Mouse (Mus musculus): ENCODE measurements around the gene Dao. TPM values are rescaled to one million over a fixed set of nuclear protein-coding genes. Genes with fewer than 3 reads are reported as not detected.
A peak's percentile ranks its signal among the peaks of the same experiment; 100 is the strongest.

Dao gene
- polyA plus RNA-seq, 1 experiment from 2014 or later: not detected

DNA sequence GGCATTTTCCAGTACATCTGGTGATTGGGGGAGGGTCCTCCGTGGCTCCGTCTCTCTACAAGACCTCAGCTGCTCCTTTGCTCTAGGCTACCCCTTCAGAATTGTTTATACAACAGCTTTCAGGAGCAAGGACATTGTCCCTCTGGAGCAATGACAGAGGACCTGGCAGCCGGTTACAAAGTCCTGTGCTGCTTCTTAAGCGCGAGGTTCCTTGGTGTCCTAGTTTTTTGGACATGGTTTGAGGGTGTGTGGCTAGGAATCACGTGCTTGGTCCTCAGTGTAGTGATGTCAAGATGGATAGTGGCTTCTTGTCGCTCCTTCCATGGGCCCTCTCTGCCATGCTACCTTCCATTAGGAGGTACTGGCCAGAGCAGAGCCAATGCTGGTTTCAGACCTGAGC, 30.9 kb downstream of the Dao start:
- Histone ChIP-seq H3K4me2 (no peak overlapping the region), H3K4me3 (no peak overlapping the region), H3K4me1 (0 out of 2 replicates have a peak, but pooled peaks cover 4% of the 10 kb centered on the region), H3K27me3 (no peaks in the 10 kb centered on the region), H3K27ac (no peak overlapping the region), H3K9ac (no peak overlapping the region), H3K9me3 (replicated peaks) (no peaks in the 10 kb centered on the region), H3K36me3 (ENCODE audit: poor library complexity, severe bottlenecking) (peaks cover 42% of the 10 kb centered on the region)
- 89% methylated on average over 7 of the region's 7 CpGs for WGBS
- ATAC-seq: no peak

- ATAC-seq: no peak
- peaks cover 38% of the 10 kb centered on the region for H3K36me3 ChIP-seq (ENCODE audit: poor library complexity, severe bottlenecking)
- no peak overlapping the region for H3K9ac ChIP-seq
- WGBS: 48% methylated on average over 10 of the region's 10 CpGs
- H3K9me3 ChIP-seq (replicated peaks): no peaks in the 10 kb centered on the region
- H3K4me1 ChIP-seq: 0 out of 2 replicates have a peak, but pooled peaks cover under 1% of the 10 kb centered on the region
- H3K27me3 ChIP-seq: no peaks in the 10 kb centered on the region
- H3K4me2 ChIP-seq: no peak overlapping the region
- H3K4me3 ChIP-seq: no peak overlapping the region
- no peak overlapping the region for H3K27ac ChIP-seq
Measured at GRCm38 (mm10) chr5:114035111-114035510, 31.6 kb downstream of the Dao start.

DNA sequence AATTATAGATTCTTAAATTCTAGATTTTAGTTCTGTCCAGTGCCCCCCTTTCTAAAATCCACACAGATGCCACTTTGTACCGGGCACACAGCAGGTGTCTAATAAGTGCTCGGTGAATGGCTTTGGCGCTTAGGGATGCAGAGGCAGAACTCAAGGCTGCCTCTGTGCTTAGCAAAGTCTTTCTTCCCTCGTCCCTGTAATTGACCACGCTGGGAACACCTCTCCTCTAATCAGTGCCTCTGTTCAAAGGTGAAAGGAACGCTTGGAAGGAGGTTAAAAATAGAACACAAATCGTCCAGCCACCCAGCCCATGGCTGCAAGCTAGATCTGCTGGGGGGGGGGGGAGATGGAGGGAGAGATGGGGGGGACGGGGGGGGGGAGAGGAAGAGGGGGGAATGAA, 37.0 kb downstream of the Dao start:
- Histone ChIP-seq H3K4me2 (no peak overlapping the region), H3K4me1 (peaks cover 11% of the 10 kb centered on the region; the same call in 1 of the 2 replicates), H3K9me3 (replicated peaks) (no peaks in the 10 kb centered on the region), H3K4me3 (no peak overlapping the region), H3K27ac (0 out of 2 replicates have a peak overlapping the region, but pooled peaks have one; percentile 14), H3K9ac (no peak overlapping the region), H3K27me3 (no peaks in the 10 kb centered on the region), H3K36me3 (ENCODE audit: poor library complexity, severe bottlenecking) (peaks cover 48% of the 10 kb centered on the region)
- 3% methylated on average over 6 of the region's 8 CpGs for WGBS
- no peak for ATAC-seq

DNA sequence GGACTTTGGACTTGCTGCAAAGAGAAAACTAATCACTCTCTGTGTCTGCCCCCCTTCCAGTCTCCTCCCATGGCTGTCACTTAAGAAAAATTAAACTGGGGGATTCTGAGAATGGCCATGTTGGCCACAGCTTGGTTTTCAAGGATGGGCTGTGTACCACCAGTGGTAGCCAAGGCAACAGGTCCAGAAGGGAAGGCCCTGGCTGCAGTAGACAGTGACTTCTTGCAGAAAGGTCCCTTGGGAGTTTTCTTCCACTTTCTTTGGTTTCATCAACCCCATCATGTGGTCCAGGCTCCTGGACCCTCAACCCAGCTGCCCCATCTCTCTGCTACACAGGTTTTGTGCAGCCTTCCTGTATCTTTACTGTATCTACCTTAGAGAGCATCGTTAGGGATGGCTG, 37.4 kb downstream of the Dao start:
- H3K27ac ChIP-seq: peak overlapping the region; percentile 14; the same call in 1 of the 2 replicates
- H3K9me3 ChIP-seq (replicated peaks): no peaks in the 10 kb centered on the region
- ATAC-seq: no peak
- H3K4me3 ChIP-seq: no peak overlapping the region
- 53% methylated on average over 1 of the region's 1 CpGs for WGBS
- peaks cover 48% of the 10 kb centered on the region for H3K36me3 ChIP-seq (ENCODE audit: poor library complexity, severe bottlenecking)
- no peak overlapping the region for H3K9ac ChIP-seq
- H3K27me3 ChIP-seq: no peaks in the 10 kb centered on the region
- H3K4me1 ChIP-seq: peaks cover 11% of the 10 kb centered on the region; the same call in 1 of the 2 replicates
- H3K4me2 ChIP-seq: no peak overlapping the region

DNA sequence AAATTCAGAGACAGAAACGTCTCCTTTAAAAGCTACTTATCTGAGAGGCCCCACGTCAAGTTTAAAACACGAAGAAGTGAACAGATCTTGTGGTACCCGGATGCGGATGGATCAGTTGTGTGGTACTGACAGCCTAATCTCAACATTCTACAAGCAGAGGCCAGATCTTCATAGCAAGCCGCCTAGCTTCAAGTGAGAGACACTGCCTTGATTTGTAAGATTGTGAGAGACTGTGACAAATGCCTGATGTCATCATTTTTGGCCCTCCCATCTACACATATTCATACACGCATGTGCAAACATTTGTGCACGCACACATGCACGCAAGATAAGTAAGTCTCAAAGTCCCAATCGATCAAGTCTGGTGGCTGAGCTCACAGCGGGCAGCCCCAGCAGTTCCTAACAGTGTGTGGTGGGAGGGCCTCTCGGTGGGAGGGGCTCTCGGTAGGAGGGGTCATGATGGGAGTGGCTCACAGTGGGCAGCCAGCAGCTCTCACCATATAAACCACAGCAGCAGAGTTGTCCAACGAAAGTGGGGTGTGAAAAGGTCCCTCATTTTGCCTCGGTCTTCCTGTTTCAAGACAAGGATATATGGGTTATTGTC, 37.9 kb downstream of the Dao start:
- no peak overlapping the region for H3K4me2 ChIP-seq
- peaks cover 11% of the 10 kb centered on the region; the same call in 1 of the 2 replicates for H3K4me1 ChIP-seq
- H3K9ac ChIP-seq: no peak overlapping the region
- no peak overlapping the region for H3K4me3 ChIP-seq
- H3K27ac ChIP-seq: peak overlapping the region; percentile 14; the same call in 1 of the 2 replicates
- no peak for ATAC-seq
- H3K27me3 ChIP-seq: no peaks in the 10 kb centered on the region
- WGBS: 22% methylated on average over 15 of the region's 15 CpGs
- no peaks in the 10 kb centered on the region for H3K9me3 ChIP-seq (replicated peaks)
- peaks cover 48% of the 10 kb centered on the region for H3K36me3 ChIP-seq (ENCODE audit: poor library complexity, severe bottlenecking)

DNA sequence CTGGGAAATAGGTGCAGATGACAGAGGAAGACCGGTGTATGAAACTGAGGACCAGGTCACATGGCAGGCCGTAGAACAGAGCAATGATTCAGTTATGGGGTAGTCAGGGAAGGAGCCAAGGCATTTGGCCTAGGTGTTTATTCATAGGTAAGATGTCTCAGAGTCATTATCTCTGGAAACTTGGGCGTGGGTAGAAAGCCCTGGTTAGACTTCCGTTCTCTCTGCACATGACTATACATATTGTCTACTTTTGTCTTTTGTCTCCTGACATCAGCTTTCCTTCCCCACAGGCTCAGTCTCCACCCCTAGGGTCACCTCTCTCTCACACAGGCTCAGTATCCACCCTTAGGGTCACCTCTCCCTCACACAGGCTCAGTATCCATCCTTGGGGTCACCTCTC, 40.3 kb downstream of the Dao start:
- no peak overlapping the region for H3K4me3 ChIP-seq

DNA sequence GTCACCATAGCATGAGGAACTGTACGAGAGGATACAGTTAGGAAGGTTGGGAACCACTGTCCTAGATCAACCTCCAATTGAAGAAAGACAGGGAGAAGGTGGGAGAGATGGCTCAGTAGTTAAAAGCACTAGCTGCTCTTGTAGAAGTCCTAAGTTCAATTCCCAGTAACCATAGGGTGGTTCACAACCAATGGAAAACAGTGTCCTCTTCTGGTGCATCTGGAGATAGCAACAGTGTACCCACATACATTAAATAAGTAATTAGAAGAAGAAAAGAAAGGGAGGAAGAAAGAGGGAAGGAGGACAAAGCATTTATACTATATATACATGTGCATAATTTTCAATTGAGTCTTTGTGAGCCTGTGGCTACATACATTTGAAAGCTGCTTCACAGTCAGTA, 41.6 kb downstream of the Dao start:
- Histone ChIP-seq H3K4me3 (no peak overlapping the region), H3K36me3 (ENCODE audit: poor library complexity, severe bottlenecking) (peaks cover 37% of the 10 kb centered on the region), H3K4me2 (no peak overlapping the region), H3K4me1 (peaks cover 11% of the 10 kb centered on the region; the same call in 1 of the 2 replicates), H3K27me3 (no peaks in the 10 kb centered on the region), H3K27ac (no peak overlapping the region), H3K9me3 (replicated peaks) (no peaks in the 10 kb centered on the region), H3K9ac (no peak overlapping the region)
- ATAC-seq: no peak
- 79% methylated on average over 1 of the region's 1 CpGs for WGBS

More for the DNA sequence above, 40.3 kb downstream of the Dao start:
- H3K9ac ChIP-seq: no peak overlapping the region
- no peak overlapping the region for H3K4me2 ChIP-seq
- no peak for ATAC-seq
- 82% methylated on average over 4 of the region's 4 CpGs for WGBS
- no peaks in the 10 kb centered on the region for H3K27me3 ChIP-seq
- H3K4me1 ChIP-seq: peaks cover 11% of the 10 kb centered on the region; the same call in 1 of the 2 replicates
- no peak overlapping the region for H3K27ac ChIP-seq
- H3K9me3 ChIP-seq (replicated peaks): no peaks in the 10 kb centered on the region
- peaks cover 39% of the 10 kb centered on the region for H3K36me3 ChIP-seq (ENCODE audit: poor library complexity, severe bottlenecking)

DNA sequence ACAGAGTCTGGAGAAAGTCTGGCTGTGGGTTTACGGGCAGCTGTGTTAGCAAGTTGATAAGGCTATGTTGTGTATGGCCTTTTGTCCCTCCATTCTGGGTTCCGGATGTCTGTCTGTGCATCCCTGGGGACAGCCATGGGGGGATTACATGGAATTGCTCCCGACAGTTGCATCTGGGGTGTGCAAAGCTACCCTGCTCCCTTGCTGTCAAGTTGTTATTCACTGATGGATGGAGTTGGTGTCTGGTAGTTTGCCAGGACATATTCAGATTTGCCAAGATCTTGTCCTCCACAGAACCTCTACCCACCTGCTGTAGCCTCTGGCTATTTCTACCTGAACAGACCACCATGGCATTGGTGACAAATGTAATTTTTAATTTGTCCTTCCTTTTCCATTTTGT, 42.6 kb downstream of the Dao start:
- H3K9me3 ChIP-seq (replicated peaks): no peaks in the 10 kb centered on the region
- H3K4me1 ChIP-seq: peaks cover 7% of the 10 kb centered on the region; the same call in 1 of the 2 replicates
- no peaks in the 10 kb centered on the region for H3K27me3 ChIP-seq
- no peak overlapping the region for H3K9ac ChIP-seq
- 73% methylated on average over 3 of the region's 3 CpGs for WGBS
- H3K4me2 ChIP-seq: no peak overlapping the region
- H3K27ac ChIP-seq: no peak overlapping the region
- no peak for ATAC-seq
- H3K4me3 ChIP-seq: no peak overlapping the region
- peaks cover 43% of the 10 kb centered on the region for H3K36me3 ChIP-seq (ENCODE audit: poor library complexity, severe bottlenecking)

- WGBS: 57% methylated on average over 3 of the region's 3 CpGs
- no peak overlapping the region for H3K27ac ChIP-seq
- H3K27me3 ChIP-seq: no peaks in the 10 kb centered on the region
- H3K4me1 ChIP-seq: 0 out of 2 replicates have a peak, but pooled peaks cover 2% of the 10 kb centered on the region
- no peak overlapping the region for H3K4me2 ChIP-seq
- no peak overlapping the region for H3K4me3 ChIP-seq
- ATAC-seq: no peak
- peaks cover 41% of the 10 kb centered on the region for H3K36me3 ChIP-seq (ENCODE audit: poor library complexity, severe bottlenecking)
- no peak overlapping the region for H3K9ac ChIP-seq
- no peaks in the 10 kb centered on the region for H3K9me3 ChIP-seq (replicated peaks)
Measured at GRCm38 (mm10) chr5:114046604-114047003, 43.1 kb downstream of the Dao start.

DNA sequence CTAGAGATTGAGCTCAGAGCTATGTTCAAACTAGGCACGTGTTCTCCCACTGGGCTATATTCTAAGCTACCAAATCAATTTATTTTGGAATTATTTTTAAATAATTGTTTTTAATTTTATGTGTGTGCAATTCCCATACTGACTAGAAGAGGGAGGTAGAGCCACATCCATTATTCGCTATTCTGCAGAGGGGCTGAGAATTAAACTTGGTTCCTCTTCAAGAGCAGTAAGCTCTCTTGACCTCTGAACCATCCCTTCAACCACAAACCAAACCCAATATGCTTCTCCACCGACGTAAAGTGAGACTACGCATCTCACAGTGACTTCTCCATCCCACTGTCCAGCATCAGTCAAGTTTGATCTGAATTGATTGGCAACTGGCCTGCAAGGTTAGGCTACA, 43.7 kb downstream of the Dao start:
- no peak overlapping the region for H3K27ac ChIP-seq
- ATAC-seq: no peak
- no peak overlapping the region for H3K4me2 ChIP-seq
- H3K36me3 ChIP-seq (ENCODE audit: poor library complexity, severe bottlenecking): peaks cover 36% of the 10 kb centered on the region
- 82% methylated on average over 5 of the region's 5 CpGs for WGBS
- no peak overlapping the region for H3K9ac ChIP-seq
- H3K4me3 ChIP-seq: no peak overlapping the region
- H3K9me3 ChIP-seq (replicated peaks): no peaks in the 10 kb centered on the region
- H3K4me1 ChIP-seq: 0 out of 2 replicates have a peak, but pooled peaks cover 1% of the 10 kb centered on the region
- no peaks in the 10 kb centered on the region for H3K27me3 ChIP-seq

- H3K27ac ChIP-seq: no peak overlapping the region
- ATAC-seq: no peak
- H3K36me3 ChIP-seq (ENCODE audit: poor library complexity, severe bottlenecking): peaks cover 32% of the 10 kb centered on the region
- no peak overlapping the region for H3K4me3 ChIP-seq
- H3K4me2 ChIP-seq: no peak overlapping the region
- no peaks in the 10 kb centered on the region for H3K9me3 ChIP-seq (replicated peaks)
- H3K27me3 ChIP-seq: no peaks in the 10 kb centered on the region
- WGBS: 62% methylated on average over 12 of the region's 12 CpGs
- 0 out of 2 replicates have a peak, but pooled peaks cover 4% of the 10 kb centered on the region for H3K4me1 ChIP-seq
- no peak overlapping the region for H3K9ac ChIP-seq
Measured at GRCm38 (mm10) chr5:114048731-114049308, 45.3 kb downstream of the Dao start.

DNA sequence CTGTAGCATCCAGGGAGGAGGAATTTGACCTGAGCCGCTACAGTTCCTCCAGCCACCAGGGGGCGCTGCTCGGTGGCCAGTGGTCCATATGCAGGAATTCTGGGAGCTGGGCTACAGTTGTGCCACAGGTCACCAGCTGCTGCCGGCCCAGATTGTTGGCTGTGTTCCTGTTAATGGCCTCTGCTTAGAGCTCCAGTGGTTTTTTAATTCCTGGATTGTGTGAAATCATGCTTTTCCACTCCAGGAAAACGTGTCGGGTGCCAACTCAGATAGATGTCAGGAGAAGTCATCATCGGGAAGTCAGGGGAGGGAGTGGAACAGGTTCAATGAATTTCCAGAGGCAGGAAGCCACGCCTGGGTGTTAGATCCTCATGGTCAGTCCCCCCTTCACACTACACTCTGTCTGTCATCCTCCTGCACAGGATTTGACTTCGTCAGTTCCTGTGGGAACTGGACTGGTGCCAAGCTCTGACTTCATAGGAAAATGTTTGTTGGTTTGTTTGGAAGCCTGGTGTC, 48.8 kb downstream of the Dao start:
- peaks cover 37% of the 10 kb centered on the region; the same call in 1 of the 2 replicates for H3K36me3 ChIP-seq (ENCODE audit: poor library complexity, severe bottlenecking)
- ATAC-seq: no peak
- no peak overlapping the region for H3K27ac ChIP-seq
- peak overlapping the region; percentile 33 for H3K4me2 ChIP-seq
- no peak overlapping the region for H3K4me3 ChIP-seq
- H3K4me1 ChIP-seq: 0 out of 2 replicates have a peak, but pooled peaks cover 4% of the 10 kb centered on the region
- WGBS: 32% methylated on average over 9 of the region's 9 CpGs
- no peaks in the 10 kb centered on the region for H3K9me3 ChIP-seq (replicated peaks)
- H3K27me3 ChIP-seq: no peaks in the 10 kb centered on the region
- H3K9ac ChIP-seq: no peak overlapping the region
